Mouse (Mus musculus) limb, embryonic 14.5 days (tissue): ENCODE results near the gene Gm20388. TPM values are rescaled to one million over a fixed set of nuclear protein-coding genes. Genes with fewer than 3 reads are reported as not detected.
A peak's percentile ranks its signal among the peaks of the same experiment; 100 is the strongest.

ENCODE experiments used
- ATAC-seq: fragments of 200-750 bp; cut with Nextera tagmentation; 2 replicates; pipeline ENCODE4 v1.8.0; 2017; ENCODE audit warnings: low read depth, moderate number of reproducible peaks, moderate TSS enrichment; ENCODE audit not compliant: low FRiP score
- DNase-seq: peaks from one replicate; pipeline ENCODE4 v3.0.0-alpha.2; 2015; ENCODE audit warnings: low spot score
- H3K27ac ChIP-seq: fragments of 300-500 bp; sonication (generic); replicated peaks from 2 replicates; pipeline ENCODE4 v1.5.1; 2014; ENCODE audit warnings: low read depth, mild to moderate bottlenecking, low read length, moderate library complexity, mixed read lengths
- H3K27me3 ChIP-seq: fragments of 300-500 bp; sonication (generic); 2 replicates; pipeline ENCODE4 v1.6.1; 2014; ENCODE audit warnings: low read length, mixed read lengths; ENCODE audit not compliant: control insufficient read depth, insufficient read depth
- H3K36me3 ChIP-seq: fragments of 300-500 bp; sonication (generic); 2 replicates; pipeline ENCODE4 v1.6.1; 2014; ENCODE audit warnings: mild to moderate bottlenecking, low read length, moderate library complexity, mixed read lengths; ENCODE audit not compliant: control insufficient read depth, insufficient read depth
- H3K4me1 ChIP-seq: fragments of 300-500 bp; sonication (generic); 2 replicates; pipeline ENCODE4 v1.6.1; 2014; ENCODE audit warnings: antibody characterized with exemption, low read length, mixed read lengths; ENCODE audit not compliant: control insufficient read depth, insufficient read depth
- H3K4me2 ChIP-seq: fragments of 300-500 bp; sonication (generic); replicated peaks from 2 replicates; pipeline ENCODE4 v1.6.1; 2014; ENCODE audit warnings: low read depth, mild to moderate bottlenecking, low read length, moderate library complexity; ENCODE audit not compliant: severe bottlenecking
- H3K4me3 ChIP-seq: fragments of 300-500 bp; sonication (generic); replicated peaks from 2 replicates; pipeline ENCODE4 v1.5.1; 2014; ENCODE audit warnings: low read length
- H3K9ac ChIP-seq: fragments of 300-500 bp; sonication (generic); 2 replicates; pipeline ENCODE4 v1.6.1; 2014; ENCODE audit warnings: mild to moderate bottlenecking, low read depth, low read length, moderate library complexity; ENCODE audit not compliant: severe bottlenecking
- H3K9me3 ChIP-seq: fragments of 300-500 bp; sonication (generic); 2 replicates; pipeline ENCODE4 v1.6.1; 2016; ENCODE audit warnings: low read length; ENCODE audit not compliant: control insufficient read depth
- POLR2A ChIP-seq: fragments of 200-500 bp; IDR thresholded peaks from 2 replicates; pipeline ENCODE4 v1.8.0; 2012; ENCODE audit warnings: inconsistent platforms, mild to moderate bottlenecking, moderate library complexity, borderline replicate concordance; ENCODE audit not compliant: insufficient read depth, insufficient read length; ENCODE audit errors: extremely low read depth
- WGBS: fragments of 180-500 bp; shearing (Covaris S2); extraction: QIAGEN DNeasy Blood & Tissue Kit; methylation state at CpG from one replicate; pipeline ENCODE4 v1.1.7; 2014; 5-methylcytosine and 5-hydroxymethylcytosine counted together
- polyA plus RNA-seq, 2 experiments: library from polyadenylated mRNA; depleted of rRNA in 1 of 2; stranded (reverse) in 1 of 2; unstranded in 1 of 2; fragments of >200 nt; fragmentation: Nextera tagmentation in 1 of 2; extraction: Ambion mirVana in 1 of 2; gene quantifications; 2 replicates each; pipeline versions ENCODE4 v1.2.1 to v1.2.3; 2012 to 2014

Gm20388 gene
- polyA plus RNA-seq, 2 experiments = 1.9 to 49.9 TPM

GRCm38 (mm10) chr8:120630848-120631247, 720.2 kb downstream of the Gm20388 start:
- Histone ChIP-seq H3K9me3 (no peaks in the 10 kb centered on the region), H3K27ac (no peak overlapping the region), H3K27me3 (0 out of 2 replicates have a peak, but pooled peaks cover 13% of the 10 kb centered on the region), H3K4me3 (no peak overlapping the region), H3K4me1 (peaks cover 13% of the 10 kb centered on the region), H3K9ac (no peak overlapping the region), H3K36me3 (no peaks in the 10 kb centered on the region), H3K4me2 (no peak overlapping the region)
- 40% methylated on average over 6 of the region's 6 CpGs for WGBS
- TF ChIP-seq POLR2A = no peak
- DNase-seq = no peak
- no peak for ATAC-seq

- no peak overlapping the region for H3K4me3 ChIP-seq
- H3K27ac ChIP-seq = no peak overlapping the region
- peaks cover 13% of the 10 kb centered on the region for H3K4me1 ChIP-seq
- no peaks in the 10 kb centered on the region for H3K9me3 ChIP-seq
- H3K9ac ChIP-seq = no peak overlapping the region
- ATAC-seq (no peak), DNase-seq (no peak)
- H3K36me3 ChIP-seq = no peaks in the 10 kb centered on the region
- H3K27me3 ChIP-seq = 0 out of 2 replicates have a peak, but pooled peaks cover 13% of the 10 kb centered on the region
- no peak overlapping the region for H3K4me2 ChIP-seq
- TF ChIP-seq POLR2A = no peak
- 71% methylated on average over 21 of the region's 21 CpGs for WGBS
Observed at GRCm38 (mm10) chr8:120631441-120632375, 721.1 kb downstream of the Gm20388 start.

GRCm38 (mm10) chr8:120632969-120633664, 722.5 kb downstream of the Gm20388 start:
- Histone ChIP-seq H3K9ac (0 out of 2 replicates have a peak overlapping the region, but pooled peaks have one; percentile 66), H3K27me3 (0 out of 2 replicates have a peak, but pooled peaks cover 13% of the 10 kb centered on the region)

GRCm38 (mm10) chr8:120633665-120634271, 723.1 kb downstream of the Gm20388 start:
- 0 out of 2 replicates have a peak, but pooled peaks cover 13% of the 10 kb centered on the region for H3K27me3 ChIP-seq
- WGBS = 1% methylated on average over 34 of the region's 44 CpGs

More at GRCm38 (mm10) chr8:120632969-120633664, 722.5 kb downstream of the Gm20388 start:
- no peak overlapping the region for H3K27ac ChIP-seq
- DNase-seq (no peak), ATAC-seq (no peak)
- peak overlapping the region; percentile 100 for H3K4me2 ChIP-seq
- no peaks in the 10 kb centered on the region for H3K9me3 ChIP-seq
- H3K4me1 ChIP-seq = peaks cover 13% of the 10 kb centered on the region
- 29% methylated on average over 17 of the region's 17 CpGs for WGBS
- no peak for TF ChIP-seq POLR2A
- no peaks in the 10 kb centered on the region for H3K36me3 ChIP-seq
- H3K4me3 ChIP-seq = peak overlapping the region; percentile 68

More at GRCm38 (mm10) chr8:120633665-120634271, 723.1 kb downstream of the Gm20388 start:
- Histone ChIP-seq H3K36me3 (no peaks in the 10 kb centered on the region), H3K4me3 (peak overlapping the region; percentile 68), H3K27ac (no peak overlapping the region), H3K9ac (peak overlapping the region; percentile 66), H3K4me1 (peaks cover 13% of the 10 kb centered on the region), H3K9me3 (no peaks in the 10 kb centered on the region), H3K4me2 (peak overlapping the region; percentile 100)
- ATAC-seq (peak; percentile 10; the same call in 1 of the 2 replicates), DNase-seq (no peak)
- TF ChIP-seq POLR2A = no peak
